Mouse (Mus musculus): ENCODE measurements around the gene Gm10961.

DNA sequence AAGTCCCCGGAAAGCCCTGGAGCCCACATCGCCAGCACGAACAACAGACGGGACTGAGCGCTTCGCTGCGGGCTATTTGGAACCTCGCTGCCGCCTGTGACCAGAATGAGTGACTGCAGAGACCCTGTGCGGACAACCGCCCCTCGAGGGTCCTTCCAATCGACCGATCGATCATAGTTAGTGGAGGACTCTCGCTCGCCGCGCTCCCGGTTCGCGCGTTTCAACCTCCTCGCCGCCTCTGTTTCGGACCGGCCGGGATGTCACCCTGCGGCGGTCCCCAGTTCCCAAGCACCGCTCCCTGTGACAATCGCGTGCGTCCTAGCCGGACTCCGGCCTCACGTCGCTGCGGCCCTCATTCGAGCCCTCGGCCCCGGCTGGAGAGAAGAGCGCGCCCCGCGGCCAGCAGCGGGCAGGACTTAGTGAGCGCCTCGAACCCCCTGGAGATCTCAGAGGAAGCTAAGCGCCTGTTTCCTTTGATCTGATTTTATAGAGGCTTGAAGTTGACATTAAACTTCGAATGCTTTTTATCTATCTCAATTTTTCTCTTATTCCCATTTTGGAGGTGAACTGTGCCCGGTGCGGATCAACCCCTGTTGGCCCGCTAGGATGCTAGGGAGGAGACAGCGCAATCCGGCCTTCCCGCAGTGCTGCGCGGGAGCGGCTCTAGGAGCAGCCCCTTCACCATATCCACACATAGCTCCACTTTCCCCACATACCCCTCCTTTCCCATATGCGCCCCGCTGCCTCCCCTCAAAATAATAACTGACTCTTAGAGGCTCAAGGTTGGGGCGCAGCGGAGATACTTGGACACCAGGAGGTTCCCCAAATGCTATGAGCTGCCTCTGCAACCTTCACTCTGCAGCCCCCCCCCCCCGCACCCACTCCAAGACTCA is 48.0 kb upstream of the Gm10961 start:
- TF ChIP-seq MAX (IDR thresholded peaks at IDR 0.05; ENCODE audit: low read depth) (no peak), USF1 (IDR thresholded peaks at IDR 0.05; ENCODE audit: low read depth) (no peak)

Measured in myocyte (in vitro differentiated cells).